6 mouse cellular contexts compared by ENCODE assay signal in the genomic region with DNA sequence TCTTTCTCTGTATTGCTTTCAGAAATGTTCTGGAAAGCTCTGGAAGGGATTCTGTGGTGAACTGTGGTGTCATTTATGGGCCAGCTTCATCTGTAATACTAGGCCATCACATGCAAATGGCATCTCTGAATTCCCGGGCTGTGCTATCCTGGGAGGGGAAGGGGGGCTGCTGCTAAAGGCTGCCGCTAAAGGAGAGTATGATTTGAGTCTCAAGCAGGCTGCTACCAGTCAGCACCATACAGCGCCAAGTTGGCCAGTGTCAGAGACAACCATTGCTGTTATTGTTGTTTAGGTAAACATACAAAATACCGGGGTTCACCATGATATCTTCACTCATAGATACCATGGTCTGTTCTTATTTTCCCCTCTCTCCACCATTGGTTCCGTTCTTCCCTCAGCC.
"Had no signal": no experiment of that assay in that cellular context is flagged by ENCODE, and none has a peak within 500 bp of the region (broad histone marks: within the 10 kb centered on the region; RNA-seq: fewer than 3 reads in every experiment).

No protein-coding gene starts in this region.

- H3K27ac ChIP-seq: midbrain, embryonic 10.5 days; midbrain, embryonic 13.5 days; neural tube, embryonic 13.5 days; neural tube, embryonic 15.5 days had no signal

- H3K27me3 ChIP-seq: neural tube, embryonic 13.5 days; neural tube, embryonic 15.5 days had no signal

- H3K9ac ChIP-seq: lung, embryonic 14.5 days; midbrain, embryonic 13.5 days; neural tube, embryonic 13.5 days; neural tube, embryonic 15.5 days had no signal

- H3K9me3 ChIP-seq: midbrain, embryonic 10.5 days; midbrain, embryonic 13.5 days; neural tube, embryonic 13.5 days; neural tube, embryonic 15.5 days had no signal

- H3K4me1 ChIP-seq: midbrain, embryonic 10.5 days; midbrain, embryonic 13.5 days; neural tube, embryonic 13.5 days; neural tube, embryonic 15.5 days had no signal

- H3K4me2 ChIP-seq: lung, embryonic 14.5 days; midbrain, embryonic 13.5 days; neural tube, embryonic 13.5 days; neural tube, embryonic 15.5 days had no signal

- H3K36me3 ChIP-seq: midbrain, embryonic 10.5 days; midbrain, embryonic 13.5 days; neural tube, embryonic 13.5 days; neural tube, embryonic 15.5 days had no signal

- H3K4me3 ChIP-seq: midbrain, embryonic 10.5 days; midbrain, embryonic 13.5 days; myocyte; neural tube, embryonic 13.5 days; neural tube, embryonic 15.5 days had no signal
